Mouse (Mus musculus) embryo, embryonic 9.5 days (tissue): Measurements from ENCODE around the gene Cpz.

Experiments
- DNase-seq: peaks from one replicate; pipeline ENCODE4 v3.0.0-alpha.2; 2017; ENCODE audit errors: extremely low spot score

Gene Cpz

GRCm38 (mm10) chr5:35525469-35526123, at the start of gene Cpz:
TSS of gene Cpz (minus strand) at chr5:35525698.
- peak; percentile 91 for DNase-seq

GRCm38 (mm10) chr5:35574653-35575599, 49.4 kb upstream of the Cpz start, which contains the start of gene Trmt44:
TSS of gene Trmt44 (minus strand) at chr5:35575070.
- peak; percentile 92 for DNase-seq

- no peak for DNase-seq
Observed at GRCm38 (mm10) chr5:35571546-35571945, 46.0 kb upstream of the Cpz start.

- DNase-seq = no peak
Observed at GRCm38 (mm10) chr5:35566632-35567031, 41.1 kb upstream of the Cpz start.

- no peak for DNase-seq
Observed at GRCm38 (mm10) chr5:35565217-35565616, 39.7 kb upstream of the Cpz start.

- DNase-seq = peak; percentile 77
Observed at GRCm38 (mm10) chr5:35563449-35563848, 38.0 kb upstream of the Cpz start.

GRCm38 (mm10) chr5:35562616-35563015, 37.1 kb upstream of the Cpz start:
- DNase-seq = no peak

- DNase-seq = no peak
Observed at GRCm38 (mm10) chr5:35559447-35559846, 33.9 kb upstream of the Cpz start.

GRCm38 (mm10) chr5:35557946-35558621, 32.6 kb upstream of the Cpz start:
- peak; percentile 20 for DNase-seq

- DNase-seq = no peak
Observed at GRCm38 (mm10) chr5:35556393-35556792, 30.9 kb upstream of the Cpz start.

GRCm38 (mm10) chr5:35552838-35553539, 27.5 kb upstream of the Cpz start:
- DNase-seq = no peak

GRCm38 (mm10) chr5:35551855-35552837, 26.6 kb upstream of the Cpz start:
- no peak for DNase-seq

GRCm38 (mm10) chr5:35546127-35546526, 20.6 kb upstream of the Cpz start:
- no peak for DNase-seq

GRCm38 (mm10) chr5:35541059-35541790, 15.7 kb upstream of the Cpz start:
- DNase-seq = no peak

GRCm38 (mm10) chr5:35540555-35540954, 15.1 kb upstream of the Cpz start:
- no peak for DNase-seq

- no peak for DNase-seq
Observed at GRCm38 (mm10) chr5:35539576-35539975, 14.1 kb upstream of the Cpz start.

GRCm38 (mm10) chr5:35538022-35538421, 12.5 kb upstream of the Cpz start:
- no peak for DNase-seq

GRCm38 (mm10) chr5:35537474-35537873, 12.0 kb upstream of the Cpz start:
- no peak for DNase-seq

- DNase-seq = no peak
Observed at GRCm38 (mm10) chr5:35536271-35536670, 10.8 kb upstream of the Cpz start.

- peak; percentile 51 for DNase-seq
Observed at GRCm38 (mm10) chr5:35531586-35531985, 6.1 kb upstream of the Cpz start.
